Mouse (Mus musculus): ENCODE data around the gene Glt6d1. TPM values are rescaled to one million over a fixed set of nuclear protein-coding genes. Genes with fewer than 3 reads are reported as not detected.

Gene Glt6d1
- total RNA-seq, 2 experiments from 2014 or later = not detected

GRCm38 (mm10) chr2:25780921-25781320 lies 34.7 kb downstream of the Glt6d1 start:
- Histone ChIP-seq H3K27ac (no peak overlapping the region), H3K4me3 (no peak overlapping the region)
- no peak for TF ChIP-seq CTCF (IDR thresholded peaks at IDR 0.05)
- DNase-seq = no peak
- intact Hi-C loops (cut with DNase I) = no loop called here

GRCm38 (mm10) chr2:25779076-25779475 lies 36.6 kb downstream of the Glt6d1 start:
- no peak overlapping the region for H3K27ac ChIP-seq
- intact Hi-C loops (cut with DNase I) = no loop called here
- TF ChIP-seq CTCF (IDR thresholded peaks at IDR 0.05) = no peak
- H3K4me3 ChIP-seq = no peak overlapping the region
- DNase-seq = no peak

- TF ChIP-seq CTCF (IDR thresholded peaks at IDR 0.05) = no peak
- Histone ChIP-seq H3K27ac (no peak within 1 kb of the TSS), H3K4me3 (no peak within 1 kb of the TSS)
- intact Hi-C loops (cut with DNase I) = no loop called here
- DNase-seq = no peak
Measured at GRCm38 (mm10) chr2:25776717-25777116, 38.9 kb downstream of the Glt6d1 start, which contains the start of gene Lcn11. Gene Lcn11, plus strand, starts transcription at chr2:25777017.

GRCm38 (mm10) chr2:25775991-25776390 lies 39.7 kb downstream of the Glt6d1 start:
- no peak overlapping the region for H3K4me3 ChIP-seq
- no peak for TF ChIP-seq CTCF (IDR thresholded peaks at IDR 0.05)

GRCm38 (mm10) chr2:25774640-25775039 lies 41.0 kb downstream of the Glt6d1 start:
- Histone ChIP-seq H3K27ac (no peak overlapping the region), H3K4me3 (no peak overlapping the region)
- TF ChIP-seq CTCF (IDR thresholded peaks at IDR 0.05) = no peak
- intact Hi-C loops (cut with DNase I) = no loop called here
- no peak for DNase-seq

More at GRCm38 (mm10) chr2:25775991-25776390, 39.7 kb downstream of the Glt6d1 start:
- no peak overlapping the region for H3K27ac ChIP-seq
- intact Hi-C loops (cut with DNase I) = no loop called here
- DNase-seq = no peak

- no peak for TF ChIP-seq CTCF (IDR thresholded peaks at IDR 0.05)
- DNase-seq = no peak
- Histone ChIP-seq H3K4me3 (no peak overlapping the region), H3K27ac (no peak overlapping the region)
- intact Hi-C loops (cut with DNase I) = no loop called here
Measured at GRCm38 (mm10) chr2:25773507-25773906, 42.1 kb downstream of the Glt6d1 start.

- no peak for DNase-seq
- intact Hi-C loops (cut with DNase I) = no loop called here
- TF ChIP-seq CTCF (IDR thresholded peaks at IDR 0.05) = no peak
- Histone ChIP-seq H3K27ac (no peak overlapping the region), H3K4me3 (no peak overlapping the region)
Measured at GRCm38 (mm10) chr2:25767764-25768163, 47.9 kb downstream of the Glt6d1 start.

GRCm38 (mm10) chr2:25765269-25765668 lies 50.4 kb downstream of the Glt6d1 start, which contains the start of gene Lcn3:
Gene Lcn3, plus strand, starts transcription at chr2:25765569.
- intact Hi-C loops (cut with DNase I) = no loop called here
- no peak for TF ChIP-seq CTCF (IDR thresholded peaks at IDR 0.05)

GRCm38 (mm10) chr2:25758064-25758625 lies 57.5 kb downstream of the Glt6d1 start:
- no peak overlapping the region for H3K27ac ChIP-seq
- DNase-seq = no peak
- intact Hi-C loops (cut with DNase I) = no loop called here
- TF ChIP-seq CTCF (IDR thresholded peaks at IDR 0.05) = no peak
- no peak overlapping the region for H3K4me3 ChIP-seq

More at GRCm38 (mm10) chr2:25765269-25765668, 50.4 kb downstream of the Glt6d1 start, which contains the start of gene Lcn3:
- H3K4me3 ChIP-seq = no peak within 1 kb of the TSS
- no peak within 1 kb of the TSS for H3K27ac ChIP-seq
- DNase-seq = no peak

- no peak overlapping the region for H3K27ac ChIP-seq
- no peak for DNase-seq
- no peak for TF ChIP-seq CTCF (IDR thresholded peaks at IDR 0.05)
- H3K4me3 ChIP-seq = no peak overlapping the region
- intact Hi-C loops (cut with DNase I) = no loop called here
Measured at GRCm38 (mm10) chr2:25754201-25754600, 61.4 kb downstream of the Glt6d1 start.

Other genes starting within 250 kb of the Glt6d1 start
- 1 to 10 TPM; 1.6 to 4.0 TPM for gene Mamdc4, start 241.0 kb downstream of the Glt6d1 start, total RNA-seq (2021)
- gene Phpt1, start 240.6 kb downstream of the Glt6d1 start, total RNA-seq (2021) = 10 to 100 TPM; 52.7 to 64.7 TPM
- not detected for gene Ajm1, start 234.1 kb downstream of the Glt6d1 start, total RNA-seq (2021)
- gene Rabl6, start 207.3 kb downstream of the Glt6d1 start, total RNA-seq (2021) = 10 to 100 TPM; 85.6 to 95.2 TPM
- gene Ccdc183, start 198.2 kb downstream of the Glt6d1 start, total RNA-seq (2021) = not detected
- 10 to 100 TPM; 14.9 to 15.1 TPM for gene Tmem141, start 193.8 kb downstream of the Glt6d1 start, total RNA-seq (2021)
- 1 to 10 TPM; 1.8 to 5.3 TPM for gene Fcna, start 187.8 kb downstream of the Glt6d1 start, total RNA-seq (2021)
- gene Lcn8, start 162.7 kb downstream of the Glt6d1 start, total RNA-seq (2021) = 1 to 10 TPM; 3.3 to 5.1 TPM
- gene Lcn5, start 157.9 kb downstream of the Glt6d1 start, total RNA-seq (2021) = not detected
- gene Lcn6, start 139.1 kb downstream of the Glt6d1 start, total RNA-seq (2021) = not detected
- gene Lcn10, start 133.1 kb downstream of the Glt6d1 start, total RNA-seq (2021) = not detected
- gene Obp2a, start 115.8 kb downstream of the Glt6d1 start, total RNA-seq (2021) = not detected
- 10 to 100 TPM; 11.4 to 13.1 TPM for gene Bmyc, start 109.1 kb downstream of the Glt6d1 start, total RNA-seq (2021)
- not detected for gene Obp2b, start 78.8 kb downstream of the Glt6d1 start, total RNA-seq (2021)
- not detected for gene Lcn3, start 50.3 kb downstream of the Glt6d1 start, total RNA-seq (2021)
- not detected for gene Lcn11, start 38.8 kb downstream of the Glt6d1 start, total RNA-seq (2021)
- gene Gm13539, start 33.6 kb downstream of the Glt6d1 start, total RNA-seq (2021) = not detected
- gene Lcn9, start 7.3 kb upstream of the Glt6d1 start, total RNA-seq (2021) = not detected
- not detected for gene Sohlh1, start 31.4 kb upstream of the Glt6d1 start, total RNA-seq (2021)
- gene Kcnt1, start 47.9 kb upstream of the Glt6d1 start, total RNA-seq (2021) = under 1 TPM in 1 of 2 experiments, not detected in 1; 0.05 TPM
- 10 to 100 TPM; 43.7 to 55.7 TPM for gene Camsap1, start 167.4 kb upstream of the Glt6d1 start, total RNA-seq (2021)
- 100 to 1,000 TPM; 223 to 239 TPM for gene Ubac1, start 205.9 kb upstream of the Glt6d1 start, total RNA-seq (2021)